Mouse (Mus musculus): ENCODE measurements around the gene Kcnj8. TPM values are rescaled to one million over a fixed set of nuclear protein-coding genes. Genes with fewer than 3 reads are reported as not detected.
"Not testable (repeated sequence)": the region's sequence is repeated elsewhere in the genome, so short reads cannot be mapped to it uniquely, and the experiment has no call there.

The Kcnj8 gene
- polyA plus RNA-seq, 1 experiment from 2014 or later = 26.8 TPM

- no peaks in the 10 kb centered on the region for H3K36me3 ChIP-seq
- H3K4me3 ChIP-seq (replicated peaks) = no peak overlapping the region
- no peaks in the 10 kb centered on the region for H3K9me3 ChIP-seq (replicated peaks)
Observed at GRCm38 (mm10) chr6:142524635-142525308, 46.6 kb downstream of the Kcnj8 start.

DNA sequence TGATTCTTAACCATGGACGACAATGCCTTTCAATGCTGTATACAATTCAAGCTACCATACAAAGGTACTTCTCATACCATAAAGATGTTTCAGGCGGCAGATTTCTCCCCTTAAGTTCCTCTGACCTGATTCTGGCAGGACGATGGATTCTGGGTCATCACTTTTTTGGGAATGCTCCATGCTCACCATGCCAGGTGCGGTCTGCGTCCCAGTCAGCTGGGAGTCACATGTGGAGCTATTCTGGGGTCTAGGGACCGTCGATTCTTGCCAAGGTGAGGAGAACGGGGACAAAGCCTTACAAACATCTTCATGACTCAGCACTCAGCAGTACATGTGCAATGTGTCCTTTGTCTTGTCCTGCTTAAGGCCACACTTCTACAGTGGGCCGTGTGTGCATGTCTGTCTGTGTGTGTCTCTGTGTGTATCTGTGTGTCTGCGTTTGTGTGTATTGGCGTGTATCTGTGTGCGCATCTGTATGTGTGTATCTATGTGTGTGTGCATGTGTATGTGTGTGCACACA lies 49.8 kb downstream of the Kcnj8 start:
- Histone ChIP-seq H3K36me3 (no peaks in the 10 kb centered on the region), H3K4me1 (no peaks in the 10 kb centered on the region), H3K27me3 (no peaks in the 10 kb centered on the region), H3K9ac (no peak overlapping the region), H3K9me3 (replicated peaks) (no peaks in the 10 kb centered on the region), H3K4me3 (replicated peaks) (no peak overlapping the region), H3K27ac (no peak overlapping the region), H3K4me2 (no peak overlapping the region)
- WGBS = 86% methylated on average over 12 of the region's 12 CpGs
- no peak for ATAC-seq (replicated peaks; ENCODE audit: low FRiP score)

More at GRCm38 (mm10) chr6:142524635-142525308, 46.6 kb downstream of the Kcnj8 start:
- ATAC-seq (replicated peaks; ENCODE audit: low FRiP score) = peak; percentile 69
- WGBS = 7% methylated on average over 4 of the region's 4 CpGs
- H3K27ac ChIP-seq = no peak overlapping the region
- no peaks in the 10 kb centered on the region for H3K27me3 ChIP-seq
- no peak overlapping the region for H3K4me2 ChIP-seq
- peaks cover 15% of the 10 kb centered on the region for H3K4me1 ChIP-seq
- no peak overlapping the region for H3K9ac ChIP-seq

- Histone ChIP-seq H3K27ac (no peak overlapping the region), H3K9me3 (replicated peaks) (no peaks in the 10 kb centered on the region), H3K9ac (no peak overlapping the region), H3K4me1 (no peaks in the 10 kb centered on the region), H3K36me3 (no peaks in the 10 kb centered on the region), H3K4me2 (no peak overlapping the region), H3K4me3 (replicated peaks) (no peak overlapping the region), H3K27me3 (peaks cover 8% of the 10 kb centered on the region; the same call in 1 of the 2 replicates)
- ATAC-seq (replicated peaks; ENCODE audit: low FRiP score) = peak; percentile 63; the same call in 1 of the 2 replicates
- WGBS = 12% methylated on average over 6 of the region's 6 CpGs
Observed at GRCm38 (mm10) chr6:142519110-142519509, 52.3 kb downstream of the Kcnj8 start.

DNA sequence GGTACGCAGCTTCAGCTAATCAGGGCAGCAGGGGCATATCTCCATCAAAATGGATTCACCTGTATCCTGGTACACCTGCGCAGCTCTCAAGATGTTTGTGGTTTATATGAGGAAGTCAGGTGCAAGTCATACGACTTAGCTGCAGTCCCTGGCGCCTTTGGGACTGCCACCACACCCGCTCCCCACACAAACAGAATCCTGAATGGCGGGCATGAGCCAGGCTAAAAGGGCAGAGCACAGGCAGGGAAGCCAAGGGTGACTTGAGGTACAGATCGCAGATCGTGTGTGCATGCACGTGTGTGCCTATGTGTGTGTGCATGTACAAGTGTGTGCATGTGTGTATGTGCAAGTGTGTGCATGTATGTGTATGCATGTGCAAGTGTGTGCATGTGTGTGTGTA lies 56.0 kb downstream of the Kcnj8 start:
- not testable (repeated sequence) for H3K36me3 ChIP-seq; H3K9ac ChIP-seq; H3K27ac ChIP-seq; H3K4me2 ChIP-seq; H3K4me3 ChIP-seq (replicated peaks); H3K9me3 ChIP-seq (replicated peaks); ATAC-seq (replicated peaks; ENCODE audit: low FRiP score)
- Histone ChIP-seq H3K4me1 (peaks cover 15% of the 10 kb centered on the region), H3K27me3 (peaks cover 12% of the 10 kb centered on the region; the same call in 1 of the 2 replicates)
- 77% methylated on average over 9 of the region's 9 CpGs for WGBS

GRCm38 (mm10) chr6:142514912-142515311 lies 56.5 kb downstream of the Kcnj8 start:
- 2% methylated on average over 10 of the region's 10 CpGs for WGBS
- no peak overlapping the region for H3K4me3 ChIP-seq (replicated peaks)
- peaks cover 15% of the 10 kb centered on the region for H3K4me1 ChIP-seq
- H3K27me3 ChIP-seq = peaks cover 12% of the 10 kb centered on the region; the same call in 1 of the 2 replicates
- no peak overlapping the region for H3K9ac ChIP-seq
- ATAC-seq (replicated peaks; ENCODE audit: low FRiP score) = no peak
- H3K9me3 ChIP-seq (replicated peaks) = no peaks in the 10 kb centered on the region
- no peaks in the 10 kb centered on the region for H3K36me3 ChIP-seq
- H3K27ac ChIP-seq = no peak overlapping the region
- no peak overlapping the region for H3K4me2 ChIP-seq

Other genes starting within 250 kb of the Kcnj8 start
- 0.06 and 0.12 TPM in 2 replicates for gene Slco1a5, start 248.6 kb downstream of the Kcnj8 start, polyA plus RNA-seq (2015; fragmentation: Nextera tagmentation; extraction: Ambion mirVana)
- gene Pyroxd1, start 226.0 kb downstream of the Kcnj8 start, polyA plus RNA-seq (2015; fragmentation: Nextera tagmentation; extraction: Ambion mirVana) = 17.5 and 17.6 TPM in 2 replicates
- 22.6 and 28.9 TPM in 2 replicates for gene Recql, start 184.5 kb downstream of the Kcnj8 start, polyA plus RNA-seq (2015; fragmentation: Nextera tagmentation; extraction: Ambion mirVana)
- 101 and 103 TPM in 2 replicates for gene Golt1b, start 184.4 kb downstream of the Kcnj8 start, polyA plus RNA-seq (2015; fragmentation: Nextera tagmentation; extraction: Ambion mirVana)
- 0.59 and 1.1 TPM in 2 replicates for gene Spx, start 158.2 kb downstream of the Kcnj8 start, polyA plus RNA-seq (2015; fragmentation: Nextera tagmentation; extraction: Ambion mirVana)
- gene Gys2, start 98.5 kb downstream of the Kcnj8 start, polyA plus RNA-seq (2015; fragmentation: Nextera tagmentation; extraction: Ambion mirVana) = 0.23 and 1.3 TPM in 2 replicates
- gene Ldhb, start 63.7 kb downstream of the Kcnj8 start, polyA plus RNA-seq (2015; fragmentation: Nextera tagmentation; extraction: Ambion mirVana) = 697 and 713 TPM in 2 replicates
- 6.2 and 7.7 TPM in 2 replicates for gene Abcc9, start 130.7 kb upstream of the Kcnj8 start, polyA plus RNA-seq (2015; fragmentation: Nextera tagmentation; extraction: Ambion mirVana)
- gene Cmas, start 185.1 kb upstream of the Kcnj8 start, polyA plus RNA-seq (2015; fragmentation: Nextera tagmentation; extraction: Ambion mirVana) = 77.1 and 77.2 TPM in 2 replicates
- not detected in 2 replicates for gene Sult6b2, start 232.9 kb upstream of the Kcnj8 start, polyA plus RNA-seq (2015; fragmentation: Nextera tagmentation; extraction: Ambion mirVana)